ENCODE assay signal across 7 mouse cellular contexts in genomic region chr7:73391002-73391517, GRCm38 (mm10). TPM values are rescaled to one million over a fixed set of nuclear protein-coding genes. Genes with fewer than 3 reads are reported as not detected.
A peak's percentile ranks its signal among the peaks of the same experiment; 100 is the strongest.
DNase-seq lines count a peak whose midpoint lies in the region; ATAC-seq lines count a peak whose summit lies in the region.

No protein-coding gene starts in this region.

- no peaks in the 10 kb centered on the region for H3K36me3 ChIP-seq in intestine, embryonic 14.5 days (ENCODE audit: control insufficient read depth, insufficient read depth, low read length)
- H3K36me3 ChIP-seq in limb, embryonic 10.5 days: peaks cover 21% of the 10 kb centered on the region
- peaks cover 22% of the 10 kb centered on the region for H3K36me3 ChIP-seq in midbrain, embryonic 12.5 days
- H3K36me3 ChIP-seq in stomach, embryonic 15.5 days: no peaks in the 10 kb centered on the region

- WGBS in intestine, embryonic 14.5 days: under 1% methylated on average over 34 of the region's 42 CpGs
- WGBS in limb, embryonic 10.5 days: under 1% methylated on average over 28 of the region's 42 CpGs
- WGBS in midbrain, embryonic 12.5 days: 2% methylated on average over 25 of the region's 42 CpGs
- under 1% methylated on average over 37 of the region's 42 CpGs for WGBS in stomach, embryonic 15.5 days

- peak; percentile 90 for ATAC-seq in intestine, embryonic 14.5 days (replicated peaks; ENCODE audit: low FRiP score, low TSS enrichment, low read depth)
- peak; percentile 87 for ATAC-seq in midbrain, embryonic 12.5 days (ENCODE audit: low FRiP score, low read depth)
- ATAC-seq in stomach, embryonic 15.5 days (ENCODE audit: insufficient read depth, low FRiP score, low read depth): peak; percentile 87

- no peaks in the 10 kb centered on the region for H3K9me3 ChIP-seq in intestine, embryonic 14.5 days (ENCODE audit: control insufficient read depth, low read length)
- no peaks in the 10 kb centered on the region for H3K9me3 ChIP-seq in limb, embryonic 10.5 days (replicated peaks)
- H3K9me3 ChIP-seq in midbrain, embryonic 12.5 days: no peaks in the 10 kb centered on the region
- no peaks in the 10 kb centered on the region for H3K9me3 ChIP-seq in stomach, embryonic 15.5 days

- peaks cover 31% of the 10 kb centered on the region; the same call in 1 of the 2 replicates for H3K4me1 ChIP-seq in intestine, embryonic 14.5 days (replicated peaks; ENCODE audit: control insufficient read depth, insufficient read depth, low read length)
- H3K4me1 ChIP-seq in limb, embryonic 10.5 days: peaks cover 53% of the 10 kb centered on the region
- peaks cover 77% of the 10 kb centered on the region for H3K4me1 ChIP-seq in midbrain, embryonic 12.5 days
- H3K4me1 ChIP-seq in stomach, embryonic 15.5 days: peaks cover 21% of the 10 kb centered on the region

- peak overlapping the region; percentile 72 for H3K4me3 ChIP-seq in intestine, embryonic 14.5 days (ENCODE audit: low read depth, low read length)
- H3K4me3 ChIP-seq in limb, embryonic 10.5 days: peak overlapping the region; percentile 71
- peak overlapping the region; percentile 62 for H3K4me3 ChIP-seq in midbrain, embryonic 12.5 days
- peak overlapping the region; percentile 66 for H3K4me3 ChIP-seq in stomach, embryonic 15.5 days (replicated peaks)

- DNase-seq in adrenal gland, postnatal 14 days: peak; percentile 95
- DNase-seq in embryo, embryonic 10.5 days (ENCODE audit: low spot score): peak; percentile 91
- DNase-seq in gastrocnemius, postnatal 25 days: peak; percentile 95
- peak; percentile 91 for DNase-seq in intestine, embryonic 14.5 days (ENCODE audit: low spot score)
- peak; percentile 96 for DNase-seq in limb, embryonic 10.5 days (ENCODE audit: low spot score)

- H3K9ac ChIP-seq in intestine, embryonic 14.5 days (ENCODE audit: low read length): peak overlapping the region; percentile 87
- H3K9ac ChIP-seq in midbrain, embryonic 12.5 days (replicated peaks): peak overlapping the region; percentile 97
- peak overlapping the region; percentile 66 for H3K9ac ChIP-seq in stomach, embryonic 15.5 days

- peak overlapping the region; percentile 90 for H3K4me2 ChIP-seq in intestine, embryonic 14.5 days (ENCODE audit: low read length)
- peak overlapping the region; percentile 86 for H3K4me2 ChIP-seq in midbrain, embryonic 12.5 days (replicated peaks)
- peak overlapping the region; percentile 73 for H3K4me2 ChIP-seq in stomach, embryonic 15.5 days

- peak overlapping the region; percentile 83 for H3K27ac ChIP-seq in intestine, embryonic 14.5 days (ENCODE audit: low read depth)
- peak overlapping the region; percentile 95 for H3K27ac ChIP-seq in limb, embryonic 10.5 days
- peak overlapping the region; percentile 87 for H3K27ac ChIP-seq in midbrain, embryonic 12.5 days (replicated peaks)
- H3K27ac ChIP-seq in stomach, embryonic 15.5 days: peak overlapping the region; percentile 89

- no peaks in the 10 kb centered on the region for H3K27me3 ChIP-seq in intestine, embryonic 14.5 days (replicated peaks; ENCODE audit: control insufficient read depth, insufficient read depth, low read length)
- no peaks in the 10 kb centered on the region for H3K27me3 ChIP-seq in limb, embryonic 10.5 days (ENCODE audit: low read depth, poor library complexity, severe bottlenecking)
- no peaks in the 10 kb centered on the region; the same call in 1 of the 2 replicates for H3K27me3 ChIP-seq in midbrain, embryonic 12.5 days
- H3K27me3 ChIP-seq in stomach, embryonic 15.5 days (replicated peaks): no peaks in the 10 kb centered on the region

RNA-seq across cellular contexts. Expression of gene Rgma, which starts 15.8 kb away (rescaled TPM):
- 10.0 and 14.0 TPM in 2 replicates for total RNA-seq in adrenal gland, postnatal 14 days (2021)
- 10 to 100 TPM; 39.1 to 54.7 TPM for total RNA-seq in gastrocnemius, postnatal 25 days (2021)
- polyA plus RNA-seq in intestine, embryonic 14.5 days (2014; fragmentation: Nextera tagmentation; extraction: Ambion mirVana): 11.5 and 12.1 TPM in 2 replicates
- 20.1 and 26.8 TPM in 2 replicates for polyA plus RNA-seq in limb, embryonic 10.5 days (2016; fragmentation: Nextera tagmentation; extraction: Ambion mirVana)
- 55.7 and 62.9 TPM in 2 replicates for polyA plus RNA-seq in midbrain, embryonic 12.5 days (2016; fragmentation: Nextera tagmentation; extraction: Ambion mirVana)
- 12.1 and 14.9 TPM in 2 replicates for polyA plus RNA-seq in stomach, embryonic 15.5 days (2015; fragmentation: Nextera tagmentation; extraction: Ambion mirVana)

Comparison
In these comparisons a context has a peak if more than half of its experiments do, and no peak if none do; other contexts are left out.
1. Peak in every context shown above with its lines: DNase-seq, ATAC-seq, H3K4me3 ChIP-seq and H3K27ac ChIP-seq.